Mouse (Mus musculus) lung, postnatal 14 days (tissue): ENCODE results near the gene Eif2b2.

ENCODE experiments used
- DNase-seq: peaks from one replicate; pipeline ENCODE4 v3.0.0; 2021

Gene Eif2b2

GRCm38 (mm10) chr12:85257008-85257639 lies 37.8 kb downstream of the Eif2b2 start:
- no peak for DNase-seq

GRCm38 (mm10) chr12:85262489-85262888 lies 43.2 kb downstream of the Eif2b2 start:
- DNase-seq, result no peak

GRCm38 (mm10) chr12:85263190-85263589 lies 43.9 kb downstream of the Eif2b2 start:
- no peak for DNase-seq

- DNase-seq, result no peak
These were observed 45.2 kb downstream of the Eif2b2 start for GRCm38 (mm10) chr12:85264531-85264930.

- DNase-seq, result no peak
These were observed 45.7 kb downstream of the Eif2b2 start for GRCm38 (mm10) chr12:85264940-85265339.

- no peak for DNase-seq
These were observed 47.0 kb downstream of the Eif2b2 start for GRCm38 (mm10) chr12:85266248-85266647.

GRCm38 (mm10) chr12:85269821-85270220 lies 50.5 kb downstream of the Eif2b2 start:
- DNase-seq, result no peak

GRCm38 (mm10) chr12:85270319-85270718 lies 51.0 kb downstream of the Eif2b2 start, which contains the start of gene Mlh3:
Gene Mlh3 (minus strand): TSS chr12:85270599.
- peak; percentile 84 for DNase-seq

GRCm38 (mm10) chr12:85271132-85271842 lies 52.0 kb downstream of the Eif2b2 start:
- DNase-seq, result no peak

- DNase-seq, result no peak
These were observed 52.5 kb downstream of the Eif2b2 start for GRCm38 (mm10) chr12:85271843-85272206.

- DNase-seq, result no peak
These were observed 54.2 kb downstream of the Eif2b2 start for GRCm38 (mm10) chr12:85273508-85273907.
